Mouse (Mus musculus): ENCODE data around the gene Dbndd1.
"Not testable (repeated sequence)": the region's sequence is repeated elsewhere in the genome, so short reads cannot be mapped to it uniquely, and the experiment has no call there.

DNA sequence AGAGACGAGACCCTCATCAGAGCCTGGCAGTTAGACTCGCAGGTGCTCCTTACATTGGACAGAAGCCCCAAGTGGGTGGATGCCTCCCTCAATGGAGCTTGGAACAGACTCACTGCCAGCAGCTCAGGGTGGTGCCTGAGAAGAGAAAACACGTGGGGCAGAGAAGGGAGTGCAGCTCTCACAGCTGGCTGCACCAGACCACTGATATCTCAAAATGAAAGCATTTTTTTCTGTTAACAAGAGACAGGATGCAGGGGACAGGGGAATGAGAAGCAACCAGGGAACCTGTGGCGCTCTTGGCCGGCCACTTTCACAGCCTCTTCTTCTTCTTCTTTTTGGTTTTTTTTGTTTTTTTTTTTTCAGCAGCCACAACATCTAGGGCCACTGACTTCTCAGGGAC, 40.7 kb downstream of the Dbndd1 start:
- TF ChIP-seq MAX (IDR thresholded peaks at IDR 0.05; ENCODE audit: low read length), result peak; percentile 78
- TF ChIP-seq USF1 (IDR thresholded peaks at IDR 0.05; ENCODE audit: low read depth, low read length); KAT2A (IDR thresholded peaks at IDR 0.05; ENCODE audit: insufficient replicate concordance, low read length); POLR2AphosphoS2 (IDR thresholded peaks at IDR 0.05; ENCODE audit: low read depth, low read length); GABPA (IDR thresholded peaks at IDR 0.05; ENCODE audit: insufficient replicate concordance, low read depth, low read length); CTCF (conservative IDR thresholded peaks at IDR 0.05 in 1 of 2, IDR thresholded peaks at IDR 0.05 in 1 of 2; ENCODE audit: low read depth in 2 of 2, low read length in 2 of 2); UBTF (IDR thresholded peaks at IDR 0.05; ENCODE audit: low read depth, low read length); JUN (IDR thresholded peaks at IDR 0.05; ENCODE audit: insufficient read depth, low read depth, low read length): not testable (repeated sequence)
- 0 out of 2 replicates have a peak, but pooled peaks have one; percentile 18 for TF ChIP-seq POLR2A (IDR thresholded peaks at IDR 0.05; ENCODE audit: low read depth, low read length)
- peak; percentile 74 for TF ChIP-seq BHLHE40 (IDR thresholded peaks at IDR 0.05; ENCODE audit: low read depth, low read length)
- peak; percentile 50 for TF ChIP-seq EP300 (IDR thresholded peaks at IDR 0.05; ENCODE audit: low read length)
